Mouse (Mus musculus) kidney, embryonic 15.5 days (tissue): ENCODE measurements around the gene Faf1. TPM values are rescaled to one million over a fixed set of nuclear protein-coding genes. Genes with fewer than 3 reads are reported as not detected.

Experiments used
- ATAC-seq: fragments of 200-750 bp; cut with Nextera tagmentation; replicated peaks from 2 replicates; pipeline ENCODE4 v1.8.0; 2017; ENCODE audit warnings: moderate TSS enrichment; ENCODE audit not compliant: low FRiP score
- H3K27ac ChIP-seq: fragments of 300-500 bp; sonication (generic); 2 replicates; pipeline ENCODE4 v1.5.1; 2015; ENCODE audit warnings: mild to moderate bottlenecking, inconsistent platforms
- H3K27me3 ChIP-seq: fragments of 300-500 bp; sonication (generic); 2 replicates; pipeline ENCODE4 v1.6.1; 2015; ENCODE audit warnings: inconsistent platforms
- H3K36me3 ChIP-seq: fragments of 300-500 bp; sonication (generic); 2 replicates; pipeline ENCODE4 v1.6.1; 2015; ENCODE audit warnings: inconsistent platforms
- H3K4me1 ChIP-seq: fragments of 300-500 bp; sonication (generic); 2 replicates; pipeline ENCODE4 v1.6.1; 2015; ENCODE audit warnings: inconsistent platforms
- H3K4me2 ChIP-seq: fragments of 300-500 bp; sonication (generic); 2 replicates; pipeline ENCODE4 v1.6.1; 2015; ENCODE audit warnings: moderate library complexity, mild to moderate bottlenecking, inconsistent platforms
- H3K4me3 ChIP-seq: fragments of 300-500 bp; sonication (generic); replicated peaks from 2 replicates; pipeline ENCODE4 v1.5.1; 2015; ENCODE audit warnings: mild to moderate bottlenecking, inconsistent platforms
- H3K9ac ChIP-seq: fragments of 300-500 bp; sonication (generic); 2 replicates; pipeline ENCODE4 v1.6.1; 2015; ENCODE audit warnings: mild to moderate bottlenecking, inconsistent platforms
- H3K9me3 ChIP-seq: fragments of 300-500 bp; sonication (generic); replicated peaks from 2 replicates; pipeline ENCODE4 v1.6.1; 2016; ENCODE audit warnings: inconsistent platforms
- WGBS: fragments of 180-500 bp; shearing (Covaris S2); methylation state at CpG from one replicate; pipeline ENCODE4 v1.1.7; 2015; ENCODE audit warnings: mixed read lengths; 5-methylcytosine and 5-hydroxymethylcytosine counted together
- polyA plus RNA-seq: library from polyadenylated mRNA; unstranded; fragments of >200 nt; fragmentation: Nextera tagmentation; extraction: Ambion mirVana; gene quantifications from 2 replicates; pipeline ENCODE4 v1.2.1, GENCODE M21; 2015

Gene Faf1
- polyA plus RNA-seq, 1 experiment from 2014 or later, result 22.7 TPM

DNA sequence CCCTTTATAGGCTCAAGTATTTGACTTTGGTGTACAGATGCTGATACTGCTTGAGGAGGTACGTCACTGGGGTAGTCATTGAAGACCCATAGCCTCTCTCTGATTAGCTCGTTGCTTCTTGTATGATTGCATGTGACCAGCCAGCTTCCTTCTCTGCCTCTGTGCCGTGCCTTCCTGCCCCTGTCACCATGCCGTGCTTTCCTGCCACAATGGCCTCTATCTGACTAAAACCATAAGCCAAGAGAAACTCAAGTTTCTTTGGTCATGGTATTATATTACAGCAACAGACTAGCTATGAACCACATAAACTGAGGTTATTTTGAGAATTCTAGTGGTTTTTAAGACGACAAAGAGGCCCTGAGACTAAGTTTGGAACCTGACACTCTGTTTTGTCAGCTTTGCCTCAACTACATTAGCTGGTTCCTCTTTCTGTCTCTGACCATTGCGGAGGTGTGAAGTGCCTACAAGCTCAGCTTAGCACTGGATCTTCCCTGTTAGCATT is 211.5 kb downstream of the Faf1 start:
- Histone ChIP-seq H3K27ac (no peak overlapping the region), H3K27me3 (no peaks in the 10 kb centered on the region), H3K36me3 (peaks cover 14% of the 10 kb centered on the region), H3K9me3 (no peaks in the 10 kb centered on the region), H3K4me3 (no peak overlapping the region), H3K9ac (no peak overlapping the region), H3K4me1 (no peaks in the 10 kb centered on the region), H3K4me2 (no peak overlapping the region)
- WGBS, result 85% methylated on average over 6 of the region's 6 CpGs
- ATAC-seq, result no peak

DNA sequence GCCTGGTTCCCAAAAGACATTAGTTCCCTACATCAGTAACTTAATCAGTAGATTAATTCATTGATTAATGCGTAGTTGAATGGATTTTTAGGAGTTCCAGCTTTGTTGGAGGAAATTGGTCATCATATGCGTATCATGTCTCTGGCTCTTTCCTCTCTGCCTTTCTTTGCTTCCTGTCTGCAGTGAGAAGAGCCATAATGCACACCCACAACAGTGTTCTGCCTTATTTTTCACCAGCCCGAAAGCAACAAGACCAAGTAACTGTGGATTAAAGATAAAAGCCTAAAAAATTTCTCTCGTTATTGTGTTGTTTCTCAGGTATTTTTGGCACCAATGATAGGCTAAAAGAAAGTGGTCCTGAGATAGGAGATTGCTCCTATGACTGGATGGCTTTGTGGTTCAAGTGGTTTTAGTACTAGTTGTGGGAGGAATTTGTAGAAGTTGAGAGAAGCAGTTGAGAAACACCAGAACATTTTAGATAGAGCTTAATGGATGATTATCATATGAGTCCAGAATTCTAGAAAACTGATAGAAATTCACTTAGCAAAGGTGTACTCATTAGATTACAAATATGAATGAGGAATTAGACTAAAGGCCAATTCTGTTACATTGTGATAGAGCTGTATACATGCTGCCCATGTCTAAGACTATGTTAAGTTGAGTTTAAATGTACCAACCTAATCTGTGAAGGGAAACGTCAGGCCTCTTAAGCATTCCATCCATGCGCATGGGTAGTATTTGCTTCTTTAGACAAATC is 221.6 kb downstream of the Faf1 start:
- WGBS, result 94% methylated on average over 6 of the region's 6 CpGs
- Histone ChIP-seq H3K9me3 (no peaks in the 10 kb centered on the region), H3K36me3 (no peaks in the 10 kb centered on the region), H3K4me1 (no peaks in the 10 kb centered on the region), H3K27me3 (no peaks in the 10 kb centered on the region), H3K4me3 (no peak overlapping the region), H3K4me2 (no peak overlapping the region), H3K27ac (no peak overlapping the region), H3K9ac (no peak overlapping the region)
- no peak for ATAC-seq

DNA sequence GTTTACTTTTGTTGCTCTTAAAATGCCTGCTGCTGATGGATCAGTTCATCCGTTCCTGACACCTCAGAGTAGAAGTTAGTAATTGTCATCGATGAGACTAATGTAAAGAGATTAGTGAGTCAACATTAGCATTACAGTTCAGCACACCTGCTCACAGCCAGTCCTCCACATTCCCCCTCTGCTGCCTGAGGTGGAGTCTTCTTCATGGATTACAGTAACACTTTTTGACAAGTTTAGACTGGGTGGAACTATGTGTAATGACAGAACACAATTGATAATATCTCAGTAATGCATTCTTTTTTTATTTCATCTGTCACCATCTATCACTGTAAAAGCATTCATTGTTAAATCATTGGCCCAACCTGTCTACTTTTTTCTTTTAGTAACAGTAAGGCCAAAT is 224.7 kb downstream of the Faf1 start:
- Histone ChIP-seq H3K4me2 (no peak overlapping the region), H3K27me3 (no peaks in the 10 kb centered on the region), H3K9ac (no peak overlapping the region), H3K9me3 (no peaks in the 10 kb centered on the region), H3K36me3 (no peaks in the 10 kb centered on the region), H3K4me1 (no peaks in the 10 kb centered on the region), H3K27ac (no peak overlapping the region), H3K4me3 (no peak overlapping the region)
- no peak for ATAC-seq
- WGBS, result 91% methylated on average over 2 of the region's 2 CpGs

GRCm38 (mm10) chr4:109904487-109904886 is 228.1 kb downstream of the Faf1 start:
- Histone ChIP-seq H3K4me1 (no peaks in the 10 kb centered on the region), H3K36me3 (no peaks in the 10 kb centered on the region), H3K27ac (no peak overlapping the region), H3K9me3 (no peaks in the 10 kb centered on the region), H3K9ac (no peak overlapping the region), H3K27me3 (no peaks in the 10 kb centered on the region), H3K4me3 (no peak overlapping the region), H3K4me2 (no peak overlapping the region)
- ATAC-seq, result no peak
- 83% methylated on average over 3 of the region's 3 CpGs for WGBS

DNA sequence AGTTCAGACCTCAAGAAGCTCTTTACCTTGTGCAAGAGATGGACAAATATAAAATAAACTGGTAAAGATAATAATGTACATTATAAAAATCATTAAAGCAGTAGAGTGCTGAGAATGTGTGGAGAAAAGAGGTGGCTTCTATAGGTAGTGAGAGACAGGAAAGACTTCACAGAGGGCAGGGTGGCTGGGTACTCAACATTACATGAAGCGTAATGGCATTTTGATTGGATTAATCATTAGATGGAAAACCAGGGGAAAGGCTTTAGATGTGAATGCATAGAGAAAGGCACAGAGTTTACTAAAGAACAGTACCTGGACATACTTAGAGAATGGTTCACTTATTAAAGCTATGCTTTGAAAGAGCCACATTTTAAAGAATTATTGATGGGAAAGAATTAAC is 252.7 kb downstream of the Faf1 start:
- 69% methylated on average over 1 of the region's 1 CpGs for WGBS
- ATAC-seq, result peak; percentile 81

DNA sequence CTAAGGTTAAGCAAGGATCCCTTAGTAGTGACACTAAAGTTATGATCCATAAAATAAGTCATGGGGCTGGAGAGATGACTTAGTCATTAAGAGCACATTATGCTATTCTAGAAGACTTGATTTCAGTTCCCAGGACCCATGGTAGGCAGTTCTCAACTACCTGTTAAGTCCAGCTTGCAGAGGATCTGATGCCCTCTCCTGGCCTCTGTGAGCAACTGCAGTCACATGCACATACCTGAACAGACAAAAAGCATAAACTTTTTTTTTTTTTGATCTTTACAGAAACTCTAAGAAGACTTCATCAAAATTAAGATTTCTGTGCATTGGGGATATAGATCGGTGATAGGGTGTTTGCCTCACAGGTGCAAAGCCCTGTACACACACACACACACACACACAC is 254.1 kb downstream of the Faf1 start:
- H3K27me3 ChIP-seq, result no peaks in the 10 kb centered on the region
- no peak overlapping the region for H3K9ac ChIP-seq
- no peak for ATAC-seq
- no peak overlapping the region for H3K4me2 ChIP-seq
- no peaks in the 10 kb centered on the region for H3K9me3 ChIP-seq
- peaks cover 11% of the 10 kb centered on the region for H3K36me3 ChIP-seq
- WGBS, result 100% methylated on average over 1 of the region's 1 CpGs
- no peak overlapping the region for H3K4me3 ChIP-seq
- H3K4me1 ChIP-seq, result no peaks in the 10 kb centered on the region
- H3K27ac ChIP-seq, result no peak overlapping the region

More for the DNA sequence above, 252.7 kb downstream of the Faf1 start:
- H3K27ac ChIP-seq, result no peak overlapping the region
- no peak overlapping the region for H3K4me3 ChIP-seq
- H3K27me3 ChIP-seq, result no peaks in the 10 kb centered on the region
- H3K36me3 ChIP-seq, result peaks cover 9% of the 10 kb centered on the region; the same call in 1 of the 2 replicates
- no peaks in the 10 kb centered on the region for H3K4me1 ChIP-seq
- no peak overlapping the region for H3K9ac ChIP-seq
- H3K4me2 ChIP-seq, result no peak overlapping the region
- no peaks in the 10 kb centered on the region for H3K9me3 ChIP-seq

GRCm38 (mm10) chr4:109930935-109931334 is 254.5 kb downstream of the Faf1 start:
- no peak for ATAC-seq
- 89% methylated on average over 1 of the region's 1 CpGs for WGBS
- H3K9me3 ChIP-seq, result no peaks in the 10 kb centered on the region
- H3K27ac ChIP-seq, result no peak overlapping the region
- no peak overlapping the region for H3K9ac ChIP-seq
- H3K4me1 ChIP-seq, result no peaks in the 10 kb centered on the region
- H3K36me3 ChIP-seq, result peaks cover 14% of the 10 kb centered on the region
- no peak overlapping the region for H3K4me3 ChIP-seq
- no peak overlapping the region for H3K4me2 ChIP-seq
- H3K27me3 ChIP-seq, result no peaks in the 10 kb centered on the region

DNA sequence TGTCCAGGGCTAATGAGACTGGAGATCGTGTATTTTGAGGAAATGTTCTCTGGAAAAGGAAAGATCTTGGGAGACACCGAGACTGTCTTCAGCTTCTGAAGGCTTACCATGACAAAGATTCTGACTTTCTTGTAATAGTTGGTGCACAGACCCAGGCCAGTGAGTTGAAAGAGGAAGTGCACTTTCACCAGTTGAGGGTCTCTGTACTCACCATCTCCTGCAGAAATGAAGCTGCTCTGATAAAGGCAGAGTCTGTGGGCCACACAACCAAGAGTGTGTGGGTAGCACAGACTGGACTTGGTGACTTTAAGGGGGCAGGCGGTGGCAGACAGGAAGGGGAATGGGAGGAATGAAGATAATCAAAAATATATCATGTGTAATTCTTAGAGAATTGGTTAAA is 260.2 kb downstream of the Faf1 start:
- ATAC-seq, result no peak
- Histone ChIP-seq H3K4me2 (no peak overlapping the region), H3K36me3 (peaks cover 14% of the 10 kb centered on the region), H3K9ac (no peak overlapping the region), H3K4me1 (no peaks in the 10 kb centered on the region), H3K4me3 (no peak overlapping the region), H3K27me3 (no peaks in the 10 kb centered on the region), H3K27ac (no peak overlapping the region), H3K9me3 (no peaks in the 10 kb centered on the region)
- WGBS, result 97% methylated on average over 3 of the region's 3 CpGs

- no peaks in the 10 kb centered on the region for H3K27me3 ChIP-seq
- no peaks in the 10 kb centered on the region for H3K4me1 ChIP-seq
- no peak overlapping the region for H3K4me2 ChIP-seq
- no peaks in the 10 kb centered on the region for H3K9me3 ChIP-seq
- no peak overlapping the region for H3K27ac ChIP-seq
- H3K4me3 ChIP-seq, result no peak overlapping the region
- peaks cover 9% of the 10 kb centered on the region; the same call in 1 of the 2 replicates for H3K36me3 ChIP-seq
- H3K9ac ChIP-seq, result no peak overlapping the region
- no peak for ATAC-seq
Observed at GRCm38 (mm10) chr4:109939291-109939690, 262.9 kb downstream of the Faf1 start.

GRCm38 (mm10) chr4:109945554-109945953 is 269.2 kb downstream of the Faf1 start:
- Histone ChIP-seq H3K9ac (no peak overlapping the region), H3K27me3 (no peaks in the 10 kb centered on the region), H3K9me3 (no peaks in the 10 kb centered on the region), H3K36me3 (0 out of 2 replicates have a peak, but pooled peaks cover 3% of the 10 kb centered on the region), H3K4me1 (no peaks in the 10 kb centered on the region), H3K4me2 (no peak overlapping the region), H3K27ac (no peak overlapping the region), H3K4me3 (no peak overlapping the region)
- no peak for ATAC-seq
- 95% methylated on average over 1 of the region's 1 CpGs for WGBS

- no peak overlapping the region for H3K27ac ChIP-seq
- WGBS, result 96% methylated on average over 3 of the region's 3 CpGs
- no peak overlapping the region for H3K4me2 ChIP-seq
- no peaks in the 10 kb centered on the region for H3K36me3 ChIP-seq
- no peak overlapping the region for H3K9ac ChIP-seq
- H3K4me1 ChIP-seq, result no peaks in the 10 kb centered on the region
- H3K9me3 ChIP-seq, result no peaks in the 10 kb centered on the region
- ATAC-seq, result no peak
- no peak overlapping the region for H3K4me3 ChIP-seq
- no peaks in the 10 kb centered on the region for H3K27me3 ChIP-seq
Observed at GRCm38 (mm10) chr4:109949307-109949706, 272.9 kb downstream of the Faf1 start.

DNA sequence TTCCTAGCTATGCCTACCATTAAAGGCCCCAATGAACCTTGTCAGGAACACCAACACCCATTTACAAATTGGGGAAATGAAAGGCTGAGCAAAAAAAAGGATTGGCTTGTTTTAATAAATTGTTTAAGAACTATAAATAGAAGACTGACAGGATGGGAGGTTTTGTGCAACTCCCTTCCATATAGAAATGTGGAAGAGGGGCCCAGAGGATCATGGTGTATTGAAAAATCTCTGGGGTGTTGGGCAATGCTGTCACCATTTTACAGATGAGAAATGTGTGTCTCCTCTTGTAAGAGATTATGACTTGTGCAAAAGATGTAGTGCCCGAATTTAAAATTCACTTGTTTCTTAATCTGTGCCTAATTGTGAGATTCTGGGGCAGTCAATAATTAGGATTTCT is 277.1 kb downstream of the Faf1 start:
- no peak for ATAC-seq
- 87% methylated on average over 1 of the region's 1 CpGs for WGBS
- Histone ChIP-seq H3K9me3 (no peaks in the 10 kb centered on the region), H3K4me2 (no peak overlapping the region), H3K36me3 (no peaks in the 10 kb centered on the region), H3K27me3 (no peaks in the 10 kb centered on the region), H3K4me1 (no peaks in the 10 kb centered on the region), H3K9ac (no peak overlapping the region), H3K27ac (no peak overlapping the region), H3K4me3 (no peak overlapping the region)
